Mouse (Mus musculus): ENCODE measurements around the gene Cxcr5.
"Not testable (repeated sequence)": the region's sequence is repeated elsewhere in the genome, so short reads cannot be mapped to it uniquely, and the experiment has no call there.

Cxcr5 gene

GRCm38 (mm10) chr9:44587262-44588160, 25.8 kb upstream of the Cxcr5 start:
- no peak for DNase-seq (ENCODE audit: low spot score in 2 of 2)

GRCm38 (mm10) chr9:44586640-44587261, 25.1 kb upstream of the Cxcr5 start:
- no peak for DNase-seq (ENCODE audit: low spot score in 2 of 2)

- DNase-seq (ENCODE audit: low spot score in 2 of 2), result no peak
Observed at GRCm38 (mm10) chr9:44582390-44582789, 20.7 kb upstream of the Cxcr5 start.

- DNase-seq (ENCODE audit: low spot score in 2 of 2), result no peak
Observed at GRCm38 (mm10) chr9:44581423-44581822, 19.7 kb upstream of the Cxcr5 start.

- DNase-seq (ENCODE audit: low spot score in 2 of 2), result no peak
Observed at GRCm38 (mm10) chr9:44580085-44580484, 18.4 kb upstream of the Cxcr5 start.

- no peak for DNase-seq (ENCODE audit: low spot score in 2 of 2)
Observed at GRCm38 (mm10) chr9:44579392-44579791, 17.7 kb upstream of the Cxcr5 start.

- not testable (repeated sequence) for DNase-seq (ENCODE audit: low spot score in 2 of 2)
Observed at GRCm38 (mm10) chr9:44576046-44576445, 14.4 kb upstream of the Cxcr5 start.

- no peak for DNase-seq (ENCODE audit: low spot score in 2 of 2)
Observed at GRCm38 (mm10) chr9:44575095-44575494, 13.4 kb upstream of the Cxcr5 start.

GRCm38 (mm10) chr9:44573306-44573705, 11.6 kb upstream of the Cxcr5 start:
- no peak for DNase-seq (ENCODE audit: low spot score in 2 of 2)

- DNase-seq (ENCODE audit: low spot score in 2 of 2), result no peak
Observed at GRCm38 (mm10) chr9:44570939-44571382, 9.3 kb upstream of the Cxcr5 start.

- no peak for DNase-seq (ENCODE audit: low spot score in 2 of 2)
Observed at GRCm38 (mm10) chr9:44568083-44568455, 6.4 kb upstream of the Cxcr5 start.

GRCm38 (mm10) chr9:44567338-44568082, 5.8 kb upstream of the Cxcr5 start:
- DNase-seq (ENCODE audit: low spot score in 2 of 2), result no peak

GRCm38 (mm10) chr9:44565367-44565766, 3.7 kb upstream of the Cxcr5 start:
- no peak for DNase-seq (ENCODE audit: low spot score in 2 of 2)

GRCm38 (mm10) chr9:44562936-44563335, 1.3 kb upstream of the Cxcr5 start:
- DNase-seq (ENCODE audit: low spot score in 2 of 2), result no peak

- DNase-seq (ENCODE audit: low spot score in 2 of 2), result peak; percentile 49 to 68
Observed at GRCm38 (mm10) chr9:44552161-44552560, 9.5 kb downstream of the Cxcr5 start.

GRCm38 (mm10) chr9:44551138-44551537, 10.5 kb downstream of the Cxcr5 start:
- no peak for DNase-seq (ENCODE audit: low spot score in 2 of 2)

GRCm38 (mm10) chr9:44548412-44549152, 13.1 kb downstream of the Cxcr5 start:
- DNase-seq (ENCODE audit: low spot score in 2 of 2), result no peak

GRCm38 (mm10) chr9:44544986-44545385, 16.7 kb downstream of the Cxcr5 start:
- no peak for DNase-seq (ENCODE audit: low spot score in 2 of 2)

GRCm38 (mm10) chr9:44542364-44542763, 19.3 kb downstream of the Cxcr5 start:
- DNase-seq (ENCODE audit: low spot score in 2 of 2), result no peak

GRCm38 (mm10) chr9:44540676-44541075, 21.0 kb downstream of the Cxcr5 start:
- no peak for DNase-seq (ENCODE audit: low spot score in 2 of 2)

GRCm38 (mm10) chr9:44539816-44540421, 21.8 kb downstream of the Cxcr5 start:
- no peak for DNase-seq (ENCODE audit: low spot score in 2 of 2)

Data from urinary bladder, postnatal 4 days (tissue).